Mouse (Mus musculus): ENCODE data around the gene Pygb.

The Pygb gene

DNA sequence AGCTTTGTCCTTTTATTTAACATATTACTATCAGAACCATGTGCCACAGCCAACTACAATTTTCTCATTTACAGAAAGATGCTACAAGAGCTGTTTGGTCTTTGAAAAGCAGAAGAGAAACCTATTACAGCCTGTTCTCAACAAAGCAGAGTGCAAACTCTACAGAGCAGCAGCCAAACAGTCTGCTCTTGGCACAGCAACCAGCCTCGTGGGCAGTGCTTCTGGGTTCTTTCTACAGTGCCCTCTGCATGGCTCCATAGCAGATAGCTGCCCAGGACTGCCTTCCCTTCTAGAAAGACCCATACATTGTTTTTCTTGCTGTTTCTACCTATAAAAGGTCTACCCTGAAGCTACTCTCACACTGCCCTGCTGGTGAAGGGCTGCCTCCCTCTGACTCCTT lies 58.3 kb downstream of the Pygb start:
- DNase-seq: no peak

DNA sequence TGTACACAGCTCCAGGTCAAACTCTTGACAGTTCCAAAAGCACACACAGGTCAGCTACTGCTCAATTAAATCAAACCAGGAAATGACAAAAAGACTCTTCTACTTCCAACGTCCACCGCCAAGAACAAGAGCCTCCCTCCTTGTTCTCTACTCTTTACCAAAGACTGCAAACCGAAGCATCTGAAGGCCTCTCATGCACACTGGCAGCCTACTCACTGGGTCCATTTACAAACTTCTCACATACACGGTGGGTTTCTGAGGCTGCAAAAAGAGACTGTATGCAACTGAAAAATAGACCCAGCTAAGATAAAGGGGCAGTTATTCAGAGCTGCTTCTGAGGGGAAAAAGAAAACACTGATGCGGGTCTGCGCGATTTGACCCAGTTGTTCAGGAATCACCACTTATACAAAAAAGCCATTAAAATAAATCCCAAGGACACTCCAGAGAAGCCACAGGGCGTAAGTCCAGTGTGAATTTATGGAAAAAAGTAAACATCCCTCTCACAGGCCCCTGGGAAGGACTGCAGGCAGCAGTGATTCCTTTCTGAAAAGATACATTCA lies 61.0 kb downstream of the Pygb start:
- no peak for DNase-seq

DNA sequence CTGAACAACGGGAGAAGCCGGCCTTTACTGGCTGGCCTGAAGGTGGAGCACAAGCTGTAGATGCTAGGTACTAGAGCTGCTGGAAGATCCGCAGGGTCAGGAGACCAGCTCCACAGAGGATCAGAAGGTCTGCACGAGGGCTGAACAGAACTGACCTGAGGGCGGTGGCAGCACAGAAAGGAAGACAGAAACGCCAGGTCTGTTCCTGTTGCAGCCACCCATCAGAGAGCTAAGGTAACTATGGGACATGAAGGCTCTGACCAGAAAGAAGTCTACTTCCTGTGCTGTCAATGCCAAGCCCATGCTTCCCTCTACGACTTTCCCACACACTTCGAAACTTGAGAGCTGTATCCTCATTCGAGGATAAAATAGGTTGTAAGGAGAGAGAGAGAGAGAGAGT lies 64.7 kb downstream of the Pygb start:
- peak; percentile 17 to 35 for DNase-seq

DNA sequence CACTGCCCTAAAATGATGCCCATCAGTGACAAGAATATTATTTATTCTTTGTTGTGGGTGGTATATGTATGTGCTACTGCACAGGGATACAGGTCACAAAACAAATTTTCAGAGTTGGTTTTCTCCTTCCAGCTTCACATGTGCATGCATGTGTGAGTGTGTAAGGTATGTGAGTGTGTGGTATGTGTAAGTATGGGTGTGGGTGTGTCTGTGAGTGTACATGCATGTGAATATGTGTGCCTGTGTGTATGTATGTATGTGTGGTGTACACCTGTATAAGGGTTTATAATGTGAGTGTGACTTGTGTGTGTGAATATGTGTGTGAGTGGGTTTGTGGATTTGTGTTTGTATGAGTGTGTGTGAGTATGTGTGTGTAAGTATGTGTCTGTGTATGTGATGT lies 68.7 kb downstream of the Pygb start:
- DNase-seq: no peak

DNA sequence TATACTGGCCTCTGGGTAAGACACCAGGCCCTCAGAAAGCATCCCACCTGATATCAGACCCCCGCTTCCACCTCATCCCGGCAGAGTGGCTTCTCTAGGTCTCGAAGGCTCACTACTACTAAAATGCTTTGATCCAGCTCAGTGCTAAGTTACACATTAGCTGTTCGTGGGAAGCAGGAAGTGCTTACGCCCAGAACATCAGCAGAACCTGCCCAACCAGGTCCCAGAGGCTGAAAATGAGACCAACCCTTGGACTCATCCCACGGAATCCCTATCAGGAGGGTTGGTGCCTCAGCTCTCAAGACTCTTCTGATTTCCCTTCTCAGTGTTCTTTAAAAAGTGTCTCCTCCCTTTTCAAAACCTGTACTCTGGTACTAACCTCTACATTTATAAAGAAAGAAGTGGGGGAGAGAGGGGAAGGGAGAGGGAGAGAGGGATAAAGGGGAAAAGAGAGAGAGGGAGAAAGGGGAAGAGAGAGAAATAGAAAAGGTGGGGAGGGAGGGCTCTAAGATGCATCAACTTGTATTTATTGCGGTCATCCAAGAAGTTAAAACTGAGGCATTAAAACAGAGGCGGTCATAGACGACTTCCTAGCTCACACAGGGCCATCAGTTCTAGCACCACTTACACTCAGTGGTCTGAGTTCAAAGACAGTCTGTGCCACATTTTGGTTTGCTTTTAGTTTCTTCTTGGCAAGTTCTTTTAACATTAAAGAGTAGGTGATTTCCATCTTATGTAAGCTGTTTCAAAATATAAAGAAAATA lies 72.4 kb downstream of the Pygb start:
- DNase-seq: peak; percentile 56 to 65

DNA sequence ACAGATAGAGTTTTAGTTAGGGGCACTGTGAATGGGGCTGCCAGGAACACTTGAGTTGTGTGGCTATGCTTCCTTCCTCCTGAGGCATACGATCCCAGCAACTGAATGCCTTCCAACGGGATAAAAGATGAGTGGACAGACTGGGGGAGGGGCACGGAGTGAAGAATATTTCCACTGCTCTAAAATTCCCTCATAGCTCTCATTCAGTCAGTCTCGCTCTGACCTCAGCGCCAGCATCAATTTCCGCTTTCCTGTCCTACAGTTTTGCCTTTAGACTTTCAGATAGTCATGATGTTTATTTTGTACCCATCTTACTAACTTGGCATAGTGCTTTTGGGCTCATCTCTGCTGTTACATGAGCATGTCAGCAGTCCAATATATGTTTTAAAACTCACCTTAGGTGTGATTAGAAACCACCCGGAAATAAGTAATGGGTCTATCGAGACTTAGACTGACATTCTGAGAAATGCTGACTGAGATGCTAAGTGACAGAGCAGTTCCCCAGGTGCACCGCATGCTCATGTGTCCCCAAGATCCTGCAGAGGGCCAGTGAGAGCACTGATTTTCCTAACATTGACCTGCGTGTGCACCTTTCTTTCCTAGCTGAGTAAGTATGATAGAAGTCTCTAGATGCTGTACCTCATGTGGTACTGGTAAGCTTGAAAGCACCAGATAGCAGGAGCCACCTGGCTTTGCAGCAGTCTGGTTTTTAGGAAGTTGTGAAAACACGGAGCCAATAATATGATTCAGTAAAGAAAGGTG lies 73.4 kb downstream of the Pygb start:
- no peak for DNase-seq

DNA sequence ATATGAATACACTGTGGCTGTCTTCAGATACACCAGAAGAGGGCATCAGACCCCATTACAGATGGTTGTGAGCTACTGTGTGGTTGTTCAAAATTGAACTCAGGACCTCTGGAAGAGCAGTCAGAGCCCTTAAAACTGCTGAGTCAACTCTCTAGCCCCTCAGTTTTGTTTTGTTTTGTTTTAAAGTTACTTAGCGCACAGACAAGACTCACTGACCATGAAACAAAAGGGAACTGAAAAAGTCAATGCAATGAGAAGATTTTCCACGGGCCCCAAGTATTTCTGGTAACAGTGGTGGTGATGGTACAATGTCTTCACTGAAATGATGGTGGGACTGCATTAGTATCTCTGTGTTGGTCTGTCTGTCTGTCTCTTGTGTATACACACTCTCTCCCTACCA lies 74.6 kb downstream of the Pygb start:
- DNase-seq: no peak

DNA sequence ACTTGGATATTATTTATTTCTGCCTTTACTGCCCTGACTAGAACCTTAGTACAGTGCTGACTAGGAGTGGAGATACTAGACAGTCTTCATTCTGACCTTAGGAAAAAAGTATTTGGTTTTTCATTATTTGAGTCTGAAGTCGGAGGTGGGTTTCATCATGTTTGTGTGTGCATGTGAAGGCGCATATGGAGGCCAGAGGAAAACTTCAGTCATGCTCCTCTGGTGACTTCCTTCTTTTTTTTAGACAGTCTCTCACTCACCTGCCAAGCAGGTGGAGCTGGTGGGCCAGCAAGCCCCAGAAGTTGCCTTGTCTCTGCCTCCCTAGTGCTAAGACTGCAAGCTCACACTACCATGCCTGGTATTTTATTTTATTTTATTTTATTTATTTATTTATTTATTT lies 80.5 kb downstream of the Pygb start:
- DNase-seq: no peak

DNA sequence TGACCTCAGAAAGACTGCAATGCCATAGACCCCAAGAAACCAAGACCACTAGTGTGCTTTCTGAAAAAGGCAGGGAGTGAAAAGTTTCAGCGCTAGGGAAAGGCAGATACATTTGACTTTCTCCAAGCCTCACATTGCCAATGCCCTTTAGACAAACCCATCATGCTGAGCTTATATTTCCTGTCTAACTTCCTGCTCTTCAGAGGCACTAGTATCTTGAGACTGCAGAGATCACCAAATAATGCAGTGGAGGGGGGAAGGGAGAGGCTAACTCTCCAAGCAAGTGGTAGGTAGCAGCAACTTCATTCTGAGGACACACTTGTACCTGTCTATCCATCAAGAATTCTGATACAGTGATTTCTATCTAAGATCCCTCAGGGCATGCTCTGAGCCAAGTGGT lies 82.9 kb downstream of the Pygb start:
- no peak for DNase-seq

DNA sequence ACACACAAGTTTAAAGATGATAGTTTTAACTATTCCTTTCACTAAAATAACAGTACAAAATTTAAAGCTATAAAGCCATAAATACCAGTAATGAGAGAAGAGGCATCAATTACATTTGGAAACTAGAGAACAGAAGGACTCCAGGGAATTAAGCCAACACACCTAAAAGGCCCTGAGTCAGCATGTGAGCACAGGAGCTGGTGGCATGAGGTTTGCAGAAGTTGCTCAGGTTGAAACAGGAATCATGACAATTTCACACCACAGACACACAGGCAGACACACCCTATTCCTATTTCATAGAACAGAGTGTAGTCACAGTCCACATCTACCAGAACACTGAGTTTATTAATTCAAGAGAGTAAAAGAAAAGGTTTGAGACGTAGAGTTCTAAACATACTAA lies 88.0 kb downstream of the Pygb start:
- DNase-seq: no peak

DNA sequence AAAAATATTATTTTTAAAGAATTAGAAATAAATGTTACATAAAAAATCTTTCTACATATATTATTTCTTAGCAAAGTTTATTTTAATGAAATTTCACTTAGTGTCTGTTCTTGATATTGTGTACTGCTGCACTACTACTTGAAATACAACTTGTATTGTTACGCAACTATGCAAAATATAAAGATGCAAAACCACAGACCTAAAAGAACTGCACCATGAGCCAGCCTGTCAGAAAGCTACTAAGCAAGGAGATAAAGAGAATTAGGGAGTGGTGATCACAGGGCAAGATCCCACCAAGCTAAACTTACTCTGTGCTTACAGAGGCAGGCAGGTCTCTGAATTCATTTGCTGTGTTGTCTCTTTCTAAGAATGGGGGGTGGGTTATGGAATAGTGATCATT lies 88.7 kb downstream of the Pygb start:
- no peak for DNase-seq

DNA sequence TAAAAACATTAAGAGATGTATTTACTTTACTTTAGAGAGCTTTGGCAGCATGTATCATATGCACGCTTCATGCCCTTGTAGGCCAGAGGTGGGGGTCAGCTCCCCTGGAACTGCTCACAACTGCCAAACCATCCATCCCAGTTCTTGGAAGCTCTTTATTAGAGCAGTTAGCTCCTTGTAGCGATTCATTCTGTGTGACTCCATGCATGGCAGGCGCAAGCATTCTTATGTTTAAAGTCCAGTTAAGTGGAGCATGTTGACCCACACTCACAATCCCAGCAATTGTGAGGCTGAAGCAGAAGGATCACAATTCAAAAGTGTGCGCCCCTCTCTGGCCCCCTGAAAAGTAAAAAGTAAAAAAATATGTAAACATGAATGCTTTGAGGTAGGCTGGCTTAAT lies 91.0 kb downstream of the Pygb start:
- peak; percentile 49 to 52 for DNase-seq
